Mouse (Mus musculus): Measurements from ENCODE around the gene Tnik.

- no peak for TF ChIP-seq POLR2A (IDR thresholded peaks at IDR 0.05; ENCODE audit: insufficient read depth, low read length)
- no peak for TF ChIP-seq CTCF (IDR thresholded peaks at IDR 0.05; ENCODE audit: low read depth, low read length)
Observed at GRCm38 (mm10) chr3:28369698-28370097, 106.7 kb downstream of the Tnik start.
